Mouse (Mus musculus): Measurements from ENCODE around the gene Lrp10. TPM values are rescaled to one million over a fixed set of nuclear protein-coding genes. Genes with fewer than 3 reads are reported as not detected.

Lrp10 gene
- polyA plus RNA-seq, 1 experiment from 2014 or later, result 29.8 TPM

DNA sequence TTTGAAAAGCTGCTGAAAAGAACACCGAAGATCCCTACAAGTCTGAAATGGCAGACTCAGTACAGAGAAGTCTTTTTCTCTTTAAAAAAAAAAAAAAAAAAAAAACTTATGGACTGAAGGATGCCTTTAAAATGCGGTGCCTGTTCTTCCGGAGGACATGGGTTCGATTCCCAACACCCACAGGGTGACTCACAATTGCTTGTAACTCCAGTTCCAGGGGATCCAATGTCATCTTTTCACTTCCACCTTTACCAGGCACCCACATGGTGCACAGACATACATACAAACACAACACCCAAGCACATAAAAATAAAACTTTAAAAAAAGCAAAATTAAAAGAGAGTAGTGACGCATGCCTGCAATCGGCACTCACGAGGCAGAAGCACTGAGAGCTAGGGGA is 36.2 kb upstream of the Lrp10 start:
- Histone ChIP-seq H3K4me1 (peaks cover 51% of the 10 kb centered on the region), H3K36me3 (replicated peaks) (peaks cover 11% of the 10 kb centered on the region), H3K9me3 (no peaks in the 10 kb centered on the region), H3K9ac (no peak overlapping the region), H3K27ac (no peak overlapping the region), H3K27me3 (peaks cover 10% of the 10 kb centered on the region; the same call in 1 of the 2 replicates), H3K4me2 (peak overlapping the region; percentile 77), H3K4me3 (replicated peaks) (peak overlapping the region; percentile 89)
- WGBS, result 96% methylated on average over 7 of the region's 7 CpGs
- no peak for ATAC-seq (ENCODE audit: low FRiP score)

DNA sequence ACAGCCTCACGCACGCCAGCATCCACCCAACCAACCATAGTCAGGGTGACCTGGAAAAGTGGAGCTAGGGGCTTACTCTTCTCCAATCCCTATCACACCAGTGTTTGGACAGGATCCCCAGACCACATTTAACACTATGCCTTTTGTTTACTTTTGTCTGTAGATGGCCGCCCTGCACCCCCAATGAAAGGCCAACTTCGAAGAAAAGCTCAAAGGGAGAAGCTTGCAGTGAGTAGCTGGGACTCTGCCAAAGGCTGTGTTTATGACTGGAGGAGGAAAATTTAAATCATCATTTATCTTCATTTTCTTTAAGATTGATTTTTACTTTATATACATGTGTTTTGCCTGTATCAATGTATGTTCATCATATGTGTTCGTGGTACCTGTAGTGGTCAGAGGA is 35.5 kb upstream of the Lrp10 start:
- Histone ChIP-seq H3K9me3 (no peaks in the 10 kb centered on the region), H3K27ac (no peak overlapping the region), H3K36me3 (replicated peaks) (peaks cover 11% of the 10 kb centered on the region), H3K9ac (no peak overlapping the region), H3K4me2 (no peak overlapping the region), H3K4me1 (peaks cover 58% of the 10 kb centered on the region), H3K27me3 (peaks cover 15% of the 10 kb centered on the region; the same call in 1 of the 2 replicates), H3K4me3 (replicated peaks) (no peak overlapping the region)
- 95% methylated on average over 5 of the region's 5 CpGs for WGBS
- ATAC-seq (ENCODE audit: low FRiP score), result no peak

DNA sequence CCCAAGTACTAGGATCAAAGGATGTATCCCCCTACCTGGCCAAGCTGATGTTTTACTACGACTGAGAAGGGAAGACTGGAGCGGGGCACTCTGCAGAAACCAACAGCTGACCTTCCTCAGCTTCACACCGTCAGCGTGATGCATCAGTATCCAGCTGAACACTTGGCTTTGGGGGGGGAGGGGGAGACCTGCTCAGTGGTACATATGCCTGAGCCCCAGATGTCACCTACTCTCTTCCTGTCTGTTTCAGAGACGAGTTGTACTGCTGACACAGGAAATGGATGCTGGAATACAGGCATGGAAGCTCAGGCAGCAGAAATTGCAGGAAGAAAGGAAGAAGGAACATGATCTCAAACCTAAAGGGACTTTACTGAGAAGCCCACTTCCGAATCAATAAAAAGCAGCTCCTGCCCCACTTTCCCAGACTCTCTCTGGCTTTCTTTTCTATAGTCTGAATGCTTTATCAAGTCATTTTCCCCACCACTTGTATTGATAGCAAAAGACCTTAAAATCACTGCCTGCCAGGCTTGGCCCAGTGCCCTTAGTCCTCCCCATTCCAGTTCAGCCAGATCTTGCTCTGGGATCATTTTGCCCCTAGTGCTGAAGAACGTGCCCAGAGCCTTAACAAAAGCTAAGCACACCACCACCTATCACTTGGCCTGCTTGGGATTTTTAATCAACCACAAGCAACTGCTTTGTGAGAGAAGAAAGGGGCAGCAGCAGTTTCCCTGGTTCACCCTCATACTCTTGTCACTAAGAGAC is 34.4 kb upstream of the Lrp10 start:
- no peaks in the 10 kb centered on the region for H3K9me3 ChIP-seq
- H3K36me3 ChIP-seq (replicated peaks), result peaks cover 11% of the 10 kb centered on the region
- 0 out of 2 replicates have a peak overlapping the region, but pooled peaks have one; percentile 12 for H3K9ac ChIP-seq
- H3K4me1 ChIP-seq, result peaks cover 67% of the 10 kb centered on the region
- H3K27ac ChIP-seq, result peak overlapping the region; percentile 91
- peak overlapping the region; percentile 65 for H3K4me2 ChIP-seq
- ATAC-seq (ENCODE audit: low FRiP score), result no peak
- WGBS, result 77% methylated on average over 7 of the region's 7 CpGs
- peaks cover 16% of the 10 kb centered on the region; the same call in 1 of the 2 replicates for H3K27me3 ChIP-seq
- H3K4me3 ChIP-seq (replicated peaks), result no peak overlapping the region

DNA sequence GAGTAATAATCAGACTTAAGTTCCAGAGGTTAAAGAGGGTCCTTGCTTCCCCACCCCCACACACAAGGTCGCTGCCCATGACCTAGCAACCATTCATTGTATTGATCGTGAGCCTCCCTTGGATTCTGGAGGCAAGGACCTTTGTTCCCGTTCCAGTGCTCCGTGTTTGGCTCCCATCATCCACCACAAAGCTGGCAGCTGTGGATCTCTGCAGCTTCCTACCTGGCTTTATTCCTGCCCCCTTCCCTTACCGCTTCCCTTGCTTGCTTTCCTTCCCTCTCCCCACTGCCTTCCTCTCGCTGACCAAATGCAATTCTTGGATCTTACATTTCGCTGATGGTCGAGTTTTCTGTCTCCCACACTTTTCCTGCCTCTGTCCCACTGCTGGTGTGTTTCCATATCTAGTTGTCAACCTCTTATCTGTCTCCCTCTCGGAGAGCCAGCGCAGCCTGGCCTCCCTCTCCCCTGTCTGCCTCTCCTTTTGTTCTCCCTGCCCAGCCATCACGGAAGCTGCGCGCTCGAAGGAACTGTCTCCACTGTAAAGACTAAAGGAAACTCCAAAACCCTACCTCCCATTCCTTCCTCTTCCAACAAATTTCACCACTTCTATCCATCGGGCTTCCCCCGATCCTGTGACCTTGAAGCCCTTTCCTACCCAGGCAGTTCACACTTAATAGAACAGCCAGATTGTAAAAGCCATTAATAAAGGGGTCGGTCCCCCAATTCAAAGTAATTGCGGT is 33.4 kb upstream of the Lrp10 start:
- H3K27me3 ChIP-seq, result peaks cover 16% of the 10 kb centered on the region; the same call in 1 of the 2 replicates
- peak overlapping the region; percentile 63 for H3K4me3 ChIP-seq (replicated peaks)
- ATAC-seq (ENCODE audit: low FRiP score), result no peak
- peaks cover 66% of the 10 kb centered on the region for H3K4me1 ChIP-seq
- 5% methylated on average over 18 of the region's 18 CpGs for WGBS
- peaks cover 11% of the 10 kb centered on the region for H3K36me3 ChIP-seq (replicated peaks)
- peak overlapping the region; percentile 88 for H3K9ac ChIP-seq
- peak overlapping the region; percentile 65 for H3K4me2 ChIP-seq
- H3K27ac ChIP-seq, result peak overlapping the region; percentile 91
- H3K9me3 ChIP-seq, result no peaks in the 10 kb centered on the region

DNA sequence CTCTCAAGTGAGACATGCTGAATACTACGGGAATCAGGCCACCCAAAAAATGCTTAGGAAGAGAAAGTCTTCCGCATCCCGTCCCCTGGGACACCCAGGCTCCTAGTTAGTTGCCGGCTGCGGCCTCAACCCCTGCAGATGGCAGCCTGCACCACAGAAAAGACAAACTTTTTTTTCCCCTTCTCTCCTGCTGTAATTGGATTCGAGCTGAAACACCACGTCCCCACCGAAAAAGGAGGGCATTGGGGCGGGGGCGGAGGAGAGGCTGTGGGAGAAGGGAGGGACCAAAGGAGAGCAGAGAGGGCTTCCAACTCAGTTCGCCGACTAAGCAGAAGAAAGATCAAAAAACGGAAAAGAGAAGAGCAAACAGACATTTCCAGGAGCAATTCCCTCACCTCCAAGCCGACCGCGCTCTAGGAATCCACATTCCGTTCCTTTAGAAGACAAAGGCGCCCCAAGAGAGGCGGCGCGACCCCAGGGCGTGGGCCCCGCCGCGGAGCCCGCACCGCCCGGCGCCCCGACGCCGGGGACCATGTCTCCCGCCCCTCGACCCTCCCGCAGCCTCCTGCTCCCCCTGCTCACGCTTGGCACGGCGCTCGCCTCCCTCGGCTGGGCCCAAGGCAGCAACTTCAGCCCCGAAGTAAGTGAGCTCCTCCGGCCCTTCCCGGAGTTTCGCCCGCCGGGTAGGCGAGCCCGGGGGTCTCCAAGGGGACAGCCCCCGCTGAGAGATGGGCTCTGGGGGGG is 32.4 kb upstream of the Lrp10 start, which contains the start of gene Mmp14:
Mmp14 (plus strand) TSS at position 279 of the 744 bp plus-strand sequence.
- Histone ChIP-seq H3K4me1 (peaks cover 59% of the 10 kb centered on the region), H3K27ac (peak within 1 kb of the TSS; percentile 91), H3K27me3 (peaks cover 16% of the 10 kb centered on the region; the same call in 1 of the 2 replicates), H3K9me3 (no peaks in the 10 kb centered on the region), H3K4me3 (replicated peaks) (peak within 1 kb of the TSS; percentile 63), H3K9ac (peak within 1 kb of the TSS; percentile 88), H3K4me2 (peak within 1 kb of the TSS; percentile 65), H3K36me3 (replicated peaks) (peaks cover 14% of the 10 kb centered on the region)
- ATAC-seq (ENCODE audit: low FRiP score), result peak; percentile 36
- WGBS, result under 1% methylated on average over 48 of the region's 49 CpGs

DNA sequence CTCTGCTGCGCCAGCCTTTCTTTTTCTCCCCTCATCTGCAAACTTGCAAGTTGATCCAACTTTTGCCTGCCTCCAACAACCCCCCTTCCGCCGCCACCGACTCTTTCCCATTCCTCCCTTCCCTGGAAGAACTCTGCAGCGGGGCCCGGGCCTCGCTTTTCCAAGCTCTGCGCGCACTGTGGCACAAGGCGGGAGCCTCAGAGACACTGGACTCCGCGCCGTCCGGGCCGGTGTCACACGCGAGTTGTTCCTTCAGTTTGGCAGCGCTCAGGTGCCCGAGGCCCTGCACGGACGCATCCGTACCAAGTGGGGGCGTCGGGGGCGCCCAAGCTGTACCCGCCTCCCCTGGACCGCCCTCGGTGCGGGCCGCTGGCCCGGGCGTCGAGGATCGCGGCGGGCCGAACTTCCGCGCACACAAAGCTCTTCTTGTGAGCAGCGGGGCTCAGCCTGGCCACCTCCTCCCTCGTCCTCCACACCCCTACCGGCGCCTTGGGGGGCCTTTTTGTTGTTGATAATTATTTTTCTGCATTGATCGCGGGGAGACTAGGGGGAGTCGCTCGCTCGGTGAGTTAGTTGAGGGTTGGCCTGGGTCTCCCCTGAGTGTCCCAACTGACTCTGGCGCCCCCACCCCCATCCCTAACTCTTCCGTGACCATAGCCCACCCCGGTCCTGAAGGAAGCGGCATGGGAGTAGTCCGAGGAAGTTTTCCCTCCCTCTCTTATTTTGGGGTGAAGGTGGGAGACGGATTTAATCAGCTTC is 31.7 kb upstream of the Lrp10 start:
- Histone ChIP-seq H3K27ac (peak overlapping the region; percentile 91), H3K4me2 (peak overlapping the region; percentile 65), H3K4me1 (peaks cover 57% of the 10 kb centered on the region), H3K36me3 (replicated peaks) (peaks cover 15% of the 10 kb centered on the region), H3K9ac (peak overlapping the region; percentile 88), H3K27me3 (peaks cover 16% of the 10 kb centered on the region; the same call in 1 of the 2 replicates), H3K4me3 (replicated peaks) (peak overlapping the region; percentile 63), H3K9me3 (no peaks in the 10 kb centered on the region)
- peak; percentile 34; the same call in 1 of the 2 replicates for ATAC-seq (ENCODE audit: low FRiP score)
- WGBS, result 4% methylated on average over 54 of the region's 54 CpGs

DNA sequence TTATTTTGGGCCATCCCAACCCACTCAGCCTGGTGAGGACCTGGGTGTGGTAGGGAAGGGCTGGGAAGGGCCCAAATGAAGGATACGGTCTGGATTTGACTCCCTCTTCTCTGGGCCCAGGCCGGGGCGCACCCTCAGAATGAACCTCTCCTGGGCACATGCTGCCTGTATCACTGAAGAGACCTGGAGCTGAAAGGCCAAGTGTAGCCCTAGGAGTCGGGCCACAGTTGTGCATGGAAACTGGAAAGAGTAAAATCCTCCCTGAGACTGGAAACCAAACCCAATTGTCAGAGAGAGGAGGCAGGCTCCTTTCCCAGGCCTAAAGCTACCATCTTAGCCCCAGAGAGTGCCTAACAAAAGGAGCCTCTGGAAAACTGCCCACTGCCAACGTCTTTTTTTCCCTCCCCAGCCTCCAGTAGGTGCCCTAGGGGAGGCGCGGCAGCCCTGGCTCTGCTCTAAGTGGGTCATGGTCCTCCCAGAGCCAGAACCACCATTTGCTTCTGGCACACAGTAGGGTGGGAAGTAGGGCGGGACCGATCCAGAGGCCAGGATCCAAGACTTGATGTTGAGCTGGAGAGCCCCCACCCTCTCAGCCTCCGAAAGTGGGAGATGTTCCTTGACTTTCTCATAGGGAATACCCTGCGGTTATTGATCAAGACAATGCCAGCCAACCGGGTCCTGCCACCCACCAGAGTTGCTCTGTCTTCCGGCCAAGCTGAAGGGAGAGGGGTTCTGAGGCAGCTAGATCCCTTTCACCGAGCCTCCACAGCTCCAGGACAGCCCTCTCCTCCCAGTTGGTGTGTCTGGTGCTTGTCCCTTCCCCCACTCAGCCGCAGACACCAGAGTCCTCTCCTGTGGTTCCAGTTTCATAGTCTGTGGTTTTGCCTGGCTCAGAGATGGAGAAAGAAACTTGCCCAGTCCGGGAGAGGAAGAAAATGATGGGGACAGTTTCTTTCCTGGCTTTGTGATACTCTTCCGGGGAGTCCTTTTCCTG is 30.8 kb upstream of the Lrp10 start:
- Histone ChIP-seq H3K27ac (peak overlapping the region; percentile 91), H3K27me3 (peaks cover 16% of the 10 kb centered on the region; the same call in 1 of the 2 replicates), H3K36me3 (replicated peaks) (peaks cover 22% of the 10 kb centered on the region), H3K9ac (peak overlapping the region; percentile 88), H3K9me3 (no peaks in the 10 kb centered on the region), H3K4me3 (replicated peaks) (peak overlapping the region; percentile 63), H3K4me1 (peaks cover 50% of the 10 kb centered on the region), H3K4me2 (peak overlapping the region; percentile 65)
- ATAC-seq (ENCODE audit: low FRiP score), result 0 out of 2 replicates have a peak, but pooled peaks have one; percentile 5
- 48% methylated on average over 17 of the region's 17 CpGs for WGBS

DNA sequence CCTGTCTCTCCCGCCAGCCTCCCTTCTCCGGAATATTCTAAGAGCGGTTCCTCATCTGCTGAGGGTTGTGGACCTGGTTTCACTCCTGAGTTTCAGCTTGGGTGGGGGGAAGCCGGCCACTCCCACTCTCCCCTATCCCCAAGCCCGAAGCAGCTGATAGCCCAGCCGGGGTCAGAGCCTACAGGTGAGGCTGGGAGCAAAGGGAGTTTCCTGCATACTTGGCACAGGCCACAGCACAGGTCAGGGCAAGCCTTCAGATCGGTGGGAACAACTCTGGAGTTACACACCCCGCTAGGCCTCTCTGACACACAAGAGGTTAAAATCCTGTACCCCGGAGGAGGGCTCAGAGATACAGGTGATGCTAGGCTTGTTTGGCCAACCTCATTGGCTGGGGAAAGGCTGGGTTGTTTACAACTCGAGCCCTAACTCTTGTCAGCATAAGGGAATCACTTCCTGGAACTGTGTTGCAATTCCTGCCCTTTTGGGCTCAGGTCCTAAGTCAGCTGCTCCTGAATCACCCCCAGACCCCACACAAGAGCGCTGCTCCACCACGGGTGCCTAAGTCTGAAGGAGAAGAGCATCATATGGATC is 29.9 kb upstream of the Lrp10 start:
- H3K4me3 ChIP-seq (replicated peaks), result peak overlapping the region; percentile 63
- H3K27me3 ChIP-seq, result peaks cover 16% of the 10 kb centered on the region; the same call in 1 of the 2 replicates
- H3K36me3 ChIP-seq (replicated peaks), result peaks cover 27% of the 10 kb centered on the region
- peak overlapping the region; percentile 88; the same call in 1 of the 2 replicates for H3K9ac ChIP-seq
- peak overlapping the region; percentile 33; the same call in 1 of the 2 replicates for H3K27ac ChIP-seq
- H3K9me3 ChIP-seq, result no peaks in the 10 kb centered on the region
- 67% methylated on average over 12 of the region's 12 CpGs for WGBS
- peaks cover 46% of the 10 kb centered on the region for H3K4me1 ChIP-seq
- no peak for ATAC-seq (ENCODE audit: low FRiP score)
- peak overlapping the region; percentile 65 for H3K4me2 ChIP-seq

DNA sequence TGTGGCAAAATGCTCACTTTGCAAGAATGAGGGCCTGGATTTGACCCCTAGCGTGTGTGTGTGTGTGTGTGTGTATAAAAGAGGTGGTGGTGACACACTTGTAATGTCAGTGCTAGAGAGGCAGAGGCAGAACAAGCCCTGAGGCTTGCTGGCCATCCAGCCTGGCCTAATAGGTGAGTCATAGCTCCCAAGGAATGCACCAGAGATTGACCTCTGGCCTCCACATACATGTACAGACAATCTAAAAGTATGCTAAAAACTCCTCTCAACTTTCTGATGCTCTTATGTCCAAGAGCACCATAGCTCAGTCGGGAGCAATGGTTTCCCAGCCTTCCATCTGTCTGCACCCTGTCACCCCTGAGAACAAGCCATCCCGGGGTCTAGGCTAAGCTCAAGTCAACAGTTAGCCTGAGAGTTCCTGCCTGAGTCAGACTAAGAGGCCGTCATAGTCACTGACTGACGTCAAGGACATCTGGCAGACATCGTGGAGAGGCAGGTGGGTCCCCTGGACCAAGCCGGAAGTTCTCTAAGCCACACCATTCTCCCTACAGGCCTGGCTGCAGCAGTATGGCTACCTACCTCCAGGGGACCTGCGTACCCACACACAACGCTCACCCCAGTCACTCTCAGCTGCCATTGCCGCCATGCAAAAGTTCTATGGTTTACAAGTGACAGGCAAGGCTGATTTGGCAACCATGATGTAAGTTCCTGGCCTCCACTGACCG is 28.6 kb upstream of the Lrp10 start:
- Histone ChIP-seq H3K4me3 (replicated peaks) (no peak overlapping the region), H3K9me3 (no peaks in the 10 kb centered on the region), H3K27ac (no peak overlapping the region), H3K4me2 (no peak overlapping the region), H3K27me3 (peaks cover 16% of the 10 kb centered on the region; the same call in 1 of the 2 replicates), H3K4me1 (peaks cover 33% of the 10 kb centered on the region), H3K36me3 (replicated peaks) (peaks cover 34% of the 10 kb centered on the region), H3K9ac (no peak overlapping the region)
- no peak for ATAC-seq (ENCODE audit: low FRiP score)
- WGBS, result 91% methylated on average over 11 of the region's 11 CpGs

DNA sequence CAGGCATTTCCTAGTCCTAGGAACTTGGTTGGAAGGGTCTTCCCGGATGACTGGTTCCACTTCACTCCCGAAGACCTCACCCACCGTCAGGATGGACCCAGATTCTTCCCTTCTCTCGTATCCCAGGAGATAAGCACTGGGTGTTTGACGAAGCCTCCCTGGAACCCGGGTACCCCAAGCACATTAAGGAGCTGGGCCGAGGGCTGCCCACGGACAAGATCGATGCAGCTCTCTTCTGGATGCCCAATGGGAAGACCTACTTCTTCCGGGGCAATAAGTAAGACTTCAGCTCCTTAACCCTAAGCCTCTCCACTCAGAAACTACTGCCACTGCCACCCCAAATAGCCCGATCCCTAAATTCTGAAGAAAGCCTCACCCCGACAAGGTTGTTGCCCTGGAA is 24.8 kb upstream of the Lrp10 start:
- H3K4me1 ChIP-seq, result peaks cover 6% of the 10 kb centered on the region; the same call in 1 of the 2 replicates
- peaks cover 46% of the 10 kb centered on the region for H3K36me3 ChIP-seq (replicated peaks)
- ATAC-seq (ENCODE audit: low FRiP score), result no peak
- H3K9me3 ChIP-seq, result no peaks in the 10 kb centered on the region
- H3K9ac ChIP-seq, result no peak overlapping the region
- WGBS, result 79% methylated on average over 12 of the region's 12 CpGs
- no peak overlapping the region for H3K4me3 ChIP-seq (replicated peaks)
- H3K27me3 ChIP-seq, result no peaks in the 10 kb centered on the region
- H3K27ac ChIP-seq, result no peak overlapping the region
- H3K4me2 ChIP-seq, result no peak overlapping the region

All from forebrain, embryonic 12.5 days (tissue).